Mouse (Mus musculus) limb, embryonic 13.5 days (tissue): ENCODE measurements around the gene Map2k6. TPM values are rescaled to one million over a fixed set of nuclear protein-coding genes. Genes with fewer than 3 reads are reported as not detected.

ENCODE experiments used
- ATAC-seq: fragments of 200-750 bp; cut with Nextera tagmentation; 2 replicates; pipeline ENCODE4 v1.8.0; 2017; ENCODE audit warnings: low read depth, moderate number of reproducible peaks, moderate TSS enrichment; ENCODE audit not compliant: low FRiP score
- H3K27ac ChIP-seq: fragments of 300-500 bp; sonication (generic); 2 replicates; pipeline ENCODE4 v1.5.1; 2015; ENCODE audit warnings: inconsistent platforms, mild to moderate bottlenecking, moderate library complexity
- H3K27me3 ChIP-seq: fragments of 300-500 bp; sonication (generic); 2 replicates; pipeline ENCODE4 v1.6.1; 2015; ENCODE audit warnings: mild to moderate bottlenecking, inconsistent platforms
- H3K36me3 ChIP-seq: fragments of 300-500 bp; sonication (generic); 2 replicates; pipeline ENCODE4 v1.6.1; 2015; ENCODE audit warnings: inconsistent platforms, mild to moderate bottlenecking, moderate library complexity
- H3K4me1 ChIP-seq: fragments of 300-500 bp; sonication (generic); 2 replicates; pipeline ENCODE4 v1.6.1; 2015; ENCODE audit warnings: inconsistent platforms
- H3K4me2 ChIP-seq: fragments of 300-500 bp; sonication (generic); replicated peaks from 2 replicates; pipeline ENCODE4 v1.6.1; 2015; ENCODE audit warnings: inconsistent platforms, mild to moderate bottlenecking, moderate library complexity
- H3K4me3 ChIP-seq: fragments of 300-500 bp; sonication (generic); 2 replicates; pipeline ENCODE4 v1.5.1; 2015; ENCODE audit warnings: moderate library complexity, mild to moderate bottlenecking, inconsistent platforms
- H3K9ac ChIP-seq: fragments of 300-500 bp; sonication (generic); 2 replicates; pipeline ENCODE4 v1.6.1; 2015; ENCODE audit warnings: mild to moderate bottlenecking, inconsistent platforms
- H3K9me3 ChIP-seq: fragments of 300-500 bp; sonication (generic); 2 replicates; pipeline ENCODE4 v1.6.1; 2016; ENCODE audit warnings: inconsistent platforms
- WGBS: fragments of 180-500 bp; shearing (Covaris S2); methylation state at CpG from one replicate; pipeline ENCODE4 v1.1.7; 2015; 5-methylcytosine and 5-hydroxymethylcytosine counted together
- polyA plus RNA-seq: library from polyadenylated mRNA; unstranded; fragments of >200 nt; fragmentation: Nextera tagmentation; extraction: Ambion mirVana; gene quantifications from 2 replicates; pipeline ENCODE4 v1.2.1, GENCODE M21; 2015

Gene Map2k6
- polyA plus RNA-seq, 1 experiment from 2014 or later = 34.3 TPM

- H3K36me3 ChIP-seq = no peaks in the 10 kb centered on the region
- WGBS = 89% methylated on average over 4 of the region's 4 CpGs
- no peaks in the 10 kb centered on the region for H3K27me3 ChIP-seq
- H3K4me1 ChIP-seq = peaks cover 3% of the 10 kb centered on the region; the same call in 1 of the 2 replicates
- no peak overlapping the region for H3K4me3 ChIP-seq
- H3K27ac ChIP-seq = no peak overlapping the region
- no peak overlapping the region for H3K4me2 ChIP-seq
- H3K9me3 ChIP-seq = 0 out of 2 replicates have a peak, but pooled peaks cover 5% of the 10 kb centered on the region
- no peak overlapping the region for H3K9ac ChIP-seq
- ATAC-seq = no peak
These were observed 143.0 kb downstream of the Map2k6 start for GRCm38 (mm10) chr11:110541933-110542332.

- no peaks in the 10 kb centered on the region for H3K27me3 ChIP-seq
- H3K36me3 ChIP-seq = no peaks in the 10 kb centered on the region
- no peak overlapping the region for H3K4me3 ChIP-seq
- no peak overlapping the region for H3K9ac ChIP-seq
- ATAC-seq = no peak
- H3K27ac ChIP-seq = no peak overlapping the region
- H3K4me1 ChIP-seq = no peaks in the 10 kb centered on the region
- H3K4me2 ChIP-seq = no peak overlapping the region
- WGBS = 89% methylated on average over 11 of the region's 11 CpGs
- H3K9me3 ChIP-seq = 0 out of 2 replicates have a peak, but pooled peaks cover 5% of the 10 kb centered on the region
These were observed 145.7 kb downstream of the Map2k6 start for GRCm38 (mm10) chr11:110544419-110545210.

GRCm38 (mm10) chr11:110545416-110545815, 146.5 kb downstream of the Map2k6 start:
- 84% methylated on average over 3 of the region's 3 CpGs for WGBS
- no peaks in the 10 kb centered on the region for H3K27me3 ChIP-seq

GRCm38 (mm10) chr11:110551471-110551967, 152.6 kb downstream of the Map2k6 start:
- WGBS = 66% methylated on average over 12 of the region's 12 CpGs
- no peak overlapping the region for H3K4me3 ChIP-seq
- no peaks in the 10 kb centered on the region for H3K9me3 ChIP-seq
- H3K27ac ChIP-seq = no peak overlapping the region
- no peaks in the 10 kb centered on the region for H3K36me3 ChIP-seq
- H3K4me1 ChIP-seq = 0 out of 2 replicates have a peak, but pooled peaks cover 2% of the 10 kb centered on the region
- no peak overlapping the region for H3K9ac ChIP-seq
- ATAC-seq = no peak
- no peak overlapping the region for H3K4me2 ChIP-seq
- H3K27me3 ChIP-seq = no peaks in the 10 kb centered on the region

More at GRCm38 (mm10) chr11:110545416-110545815, 146.5 kb downstream of the Map2k6 start:
- Histone ChIP-seq H3K9ac (no peak overlapping the region), H3K9me3 (0 out of 2 replicates have a peak, but pooled peaks cover 4% of the 10 kb centered on the region), H3K4me3 (no peak overlapping the region), H3K36me3 (no peaks in the 10 kb centered on the region), H3K4me2 (no peak overlapping the region), H3K4me1 (no peaks in the 10 kb centered on the region), H3K27ac (no peak overlapping the region)
- no peak for ATAC-seq

GRCm38 (mm10) chr11:110562320-110563081, 163.6 kb downstream of the Map2k6 start:
- Histone ChIP-seq H3K9me3 (no peaks in the 10 kb centered on the region), H3K27me3 (no peaks in the 10 kb centered on the region), H3K9ac (no peak overlapping the region), H3K27ac (no peak overlapping the region), H3K36me3 (no peaks in the 10 kb centered on the region), H3K4me2 (no peak overlapping the region), H3K4me1 (no peaks in the 10 kb centered on the region), H3K4me3 (no peak overlapping the region)
- no peak for ATAC-seq
- WGBS = 89% methylated on average over 12 of the region's 12 CpGs

- 55% methylated on average over 12 of the region's 12 CpGs for WGBS
- no peak for ATAC-seq
- Histone ChIP-seq H3K4me2 (no peak overlapping the region), H3K36me3 (no peaks in the 10 kb centered on the region), H3K4me3 (no peak overlapping the region), H3K4me1 (no peaks in the 10 kb centered on the region), H3K9ac (no peak overlapping the region), H3K9me3 (no peaks in the 10 kb centered on the region), H3K27me3 (no peaks in the 10 kb centered on the region), H3K27ac (no peak overlapping the region)
These were observed 164.3 kb downstream of the Map2k6 start for GRCm38 (mm10) chr11:110563272-110563671.

GRCm38 (mm10) chr11:110563801-110564200, 164.9 kb downstream of the Map2k6 start:
- H3K36me3 ChIP-seq = no peaks in the 10 kb centered on the region
- H3K27ac ChIP-seq = no peak overlapping the region
- no peak overlapping the region for H3K9ac ChIP-seq
- H3K4me2 ChIP-seq = no peak overlapping the region
- no peak for ATAC-seq
- no peaks in the 10 kb centered on the region for H3K27me3 ChIP-seq
- WGBS = 61% methylated on average over 10 of the region's 10 CpGs
- no peaks in the 10 kb centered on the region for H3K9me3 ChIP-seq
- H3K4me1 ChIP-seq = no peaks in the 10 kb centered on the region
- H3K4me3 ChIP-seq = no peak overlapping the region

GRCm38 (mm10) chr11:110566307-110566706, 167.4 kb downstream of the Map2k6 start:
- no peaks in the 10 kb centered on the region for H3K36me3 ChIP-seq
- no peak overlapping the region for H3K4me3 ChIP-seq
- H3K27ac ChIP-seq = no peak overlapping the region
- 85% methylated on average over 7 of the region's 7 CpGs for WGBS
- no peak overlapping the region for H3K4me2 ChIP-seq
- no peak for ATAC-seq
- no peak overlapping the region for H3K9ac ChIP-seq
- H3K27me3 ChIP-seq = no peaks in the 10 kb centered on the region
- H3K4me1 ChIP-seq = no peaks in the 10 kb centered on the region
- H3K9me3 ChIP-seq = no peaks in the 10 kb centered on the region

- H3K4me1 ChIP-seq = no peaks in the 10 kb centered on the region
- peak; percentile 75 for ATAC-seq
- WGBS = 50% methylated on average over 10 of the region's 10 CpGs
- no peak overlapping the region for H3K4me2 ChIP-seq
- no peaks in the 10 kb centered on the region for H3K36me3 ChIP-seq
- H3K9me3 ChIP-seq = no peaks in the 10 kb centered on the region
- H3K27ac ChIP-seq = no peak overlapping the region
- H3K9ac ChIP-seq = no peak overlapping the region
- H3K4me3 ChIP-seq = no peak overlapping the region
- no peaks in the 10 kb centered on the region for H3K27me3 ChIP-seq
These were observed 173.6 kb downstream of the Map2k6 start for GRCm38 (mm10) chr11:110572548-110572947.

Other genes with a start within 250 kb of the Map2k6 start
- 4.0 and 4.3 TPM in 2 replicates for gene Abca9, start 230.9 kb upstream of the Map2k6 start, polyA plus RNA-seq
- gene Abca6, start 147.3 kb upstream of the Map2k6 start, polyA plus RNA-seq = 0.52 and 1.2 TPM in 2 replicates
- gene Abca5, start 61.4 kb upstream of the Map2k6 start, polyA plus RNA-seq = 6.5 and 6.6 TPM in 2 replicates